Mouse (Mus musculus) MEL (cell line): ENCODE data around the gene Gata2.

ENCODE experiments used
- NRF1 ChIP-seq: IDR thresholded peaks from 2 replicates; pipeline ENCODE4 v1.6.1; 2014; ENCODE audit warnings: low read depth, mild to moderate bottlenecking, inconsistent platforms, low read length, improper control_type of control experiment, moderate library complexity; ENCODE audit not compliant: poor library complexity, insufficient read depth, severe bottlenecking
- POLR2A ChIP-seq, 2 experiments: IDR thresholded peaks; 2 replicates each; pipeline ENCODE4 v1.6.1; 2011 to 2012; ENCODE audit warnings: low read length in 2 of 2, mild to moderate bottlenecking in 2 of 2, control low read depth in 1 of 2, improper control_type of control experiment in 1 of 2, low read depth in 1 of 2, moderate library complexity in 1 of 2; ENCODE audit not compliant: control insufficient read depth in 1 of 2, insufficient read depth in 1 of 2, poor library complexity in 1 of 2

DNA sequence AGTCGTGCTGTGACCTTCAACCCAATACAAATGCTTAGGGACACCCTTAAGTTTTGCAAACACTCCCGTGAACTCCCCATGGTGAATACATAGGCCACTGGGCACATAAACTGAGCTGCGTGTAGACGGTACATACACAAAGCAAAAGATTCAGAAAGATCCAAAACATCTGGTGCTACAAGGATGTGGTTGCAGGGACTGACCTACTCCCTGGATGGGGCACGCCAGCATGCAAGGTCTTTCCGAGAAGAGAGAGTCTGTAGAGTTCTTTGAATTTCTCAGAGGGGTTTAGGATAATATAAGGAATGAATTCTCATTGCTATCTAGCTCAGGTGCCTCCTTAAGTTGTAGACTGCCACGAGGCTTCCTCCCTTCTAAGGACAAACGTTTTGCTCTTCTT, 935 bp upstream of the Gata2 start:
- TF ChIP-seq POLR2A (IDR thresholded peaks at IDR 0.05; ENCODE audit: control insufficient read depth in 1 of 2, insufficient read depth in 1 of 2, low read depth in 1 of 2, low read length in 2 of 2, poor library complexity in 1 of 2): no peak
- TF ChIP-seq NRF1: no peak
